Comparison of ENCODE assay signal across 9 mouse cellular contexts in genomic region chr17:37029162-37029561, GRCm38 (mm10). TPM values are rescaled to one million over a fixed set of nuclear protein-coding genes. Genes with fewer than 3 reads are reported as not detected.
DNase-seq lines count a peak whose midpoint lies in the region; ATAC-seq and TF ChIP-seq lines count a peak whose summit lies in the region.
"Had no signal": no experiment of that assay in that cellular context is flagged by ENCODE, and none has a peak within 500 bp of the region (broad histone marks: within the 10 kb centered on the region; RNA-seq: fewer than 3 reads in every experiment).

No protein-coding gene starts in this region.

- H3K9me3 ChIP-seq in heart, embryonic 13.5 days = no peaks in the 10 kb centered on the region
- H3K9me3 ChIP-seq in G1E (replicated peaks) = no peaks in the 10 kb centered on the region
- H3K9me3 ChIP-seq in hindbrain, embryonic 14.5 days (ENCODE audit: control insufficient read depth, low read length) = no peaks in the 10 kb centered on the region
- no peaks in the 10 kb centered on the region for H3K9me3 ChIP-seq in midbrain, embryonic 13.5 days

- H3K27me3 ChIP-seq in heart, embryonic 13.5 days (replicated peaks) = no peaks in the 10 kb centered on the region
- no peaks in the 10 kb centered on the region for H3K27me3 ChIP-seq in G1E (ENCODE audit: insufficient read depth, low read length)
- H3K27me3 ChIP-seq in hindbrain, embryonic 14.5 days (ENCODE audit: control insufficient read depth, insufficient read depth, low read length) = no peaks in the 10 kb centered on the region
- no peaks in the 10 kb centered on the region for H3K27me3 ChIP-seq in midbrain, embryonic 13.5 days

- peak overlapping the region; percentile 71 for H3K4me2 ChIP-seq in heart, embryonic 13.5 days
- H3K4me2 ChIP-seq in hindbrain, embryonic 14.5 days (replicated peaks) = peak overlapping the region; percentile 52
- H3K4me2 ChIP-seq in midbrain, embryonic 13.5 days (replicated peaks) = peak overlapping the region; percentile 56

- H3K9ac ChIP-seq in heart, embryonic 13.5 days = peak overlapping the region; percentile 75
- peak overlapping the region; percentile 70 for H3K9ac ChIP-seq in hindbrain, embryonic 14.5 days
- peak overlapping the region; percentile 64 for H3K9ac ChIP-seq in midbrain, embryonic 13.5 days (replicated peaks)

- peak overlapping the region; percentile 94 for H3K27ac ChIP-seq in heart, embryonic 13.5 days (replicated peaks)
- H3K27ac ChIP-seq in hindbrain, embryonic 14.5 days = peak overlapping the region; percentile 97
- H3K27ac ChIP-seq in midbrain, embryonic 13.5 days = peak overlapping the region; percentile 98

- ATAC-seq in heart, embryonic 13.5 days (ENCODE audit: extremely low read depth, insufficient number of reproducible peaks, low FRiP score, low TSS enrichment) = no peak
- no peak for ATAC-seq in G1E (ENCODE audit: extremely low read depth, insufficient number of reproducible peaks, low FRiP score, poor library complexity, severe bottlenecking)
- ATAC-seq in hindbrain, embryonic 14.5 days (ENCODE audit: low FRiP score) = peak; percentile 17; the same call in 1 of the 2 replicates
- peak; percentile 34 for ATAC-seq in midbrain, embryonic 13.5 days
- ATAC-seq in megakaryocyte progenitor cell, adult 5-6 weeks (replicated peaks; ENCODE audit: poor library complexity) = no peak

- H3K4me1 ChIP-seq in heart, embryonic 13.5 days = 0 out of 2 replicates have a peak, but pooled peaks cover 3% of the 10 kb centered on the region
- peaks cover 25% of the 10 kb centered on the region for H3K4me1 ChIP-seq in G1E (ENCODE audit: insufficient read depth, low read depth, low read length)
- H3K4me1 ChIP-seq in hindbrain, embryonic 14.5 days (replicated peaks; ENCODE audit: control insufficient read depth, insufficient read depth, low read length) = peaks cover 7% of the 10 kb centered on the region; the same call in 1 of the 2 replicates
- peaks cover 4% of the 10 kb centered on the region for H3K4me1 ChIP-seq in midbrain, embryonic 13.5 days (replicated peaks)

- H3K36me3 ChIP-seq in heart, embryonic 13.5 days = no peaks in the 10 kb centered on the region
- H3K36me3 ChIP-seq in G1E (replicated peaks) = no peaks in the 10 kb centered on the region
- H3K36me3 ChIP-seq in hindbrain, embryonic 14.5 days (replicated peaks; ENCODE audit: control insufficient read depth, insufficient read depth) = no peaks in the 10 kb centered on the region
- H3K36me3 ChIP-seq in midbrain, embryonic 13.5 days = no peaks in the 10 kb centered on the region

- 73% methylated on average over 8 of the region's 8 CpGs for WGBS in heart, embryonic 13.5 days
- WGBS in hindbrain, embryonic 14.5 days = 70% methylated on average over 8 of the region's 8 CpGs
- 64% methylated on average over 8 of the region's 8 CpGs for WGBS in midbrain, embryonic 13.5 days

- no peak for DNase-seq in heart, adult 18-20 months
- DNase-seq in G1E (ENCODE audit: low spot score) = no peak
- no peak for DNase-seq in hindbrain, embryonic 14.5 days (ENCODE audit: low spot score)
- DNase-seq in cerebellum, postnatal 10 days = no peak
- DNase-seq in layer of hippocampus, postnatal 14 days (ENCODE audit: low spot score in 2 of 2) = no peak

- peak overlapping the region; percentile 57 for H3K4me3 ChIP-seq in heart, embryonic 13.5 days
- peak overlapping the region; percentile 71; the same call in 1 of the 2 replicates for H3K4me3 ChIP-seq in G1E (ENCODE audit: low read depth, low read length)
- H3K4me3 ChIP-seq in hindbrain, embryonic 14.5 days (replicated peaks; ENCODE audit: low read length) = peak overlapping the region; percentile 26
- peak overlapping the region; percentile 38 for H3K4me3 ChIP-seq in midbrain, embryonic 13.5 days (replicated peaks)

- TF ChIP-seq CTCF in G1E (IDR thresholded peaks at IDR 0.05; ENCODE audit: low read depth, low read length) = no peak

RNA-seq across cellular contexts. Expression of gene Mog, which starts 6.0 kb away (rescaled TPM):
- not detected in 2 replicates for polyA plus RNA-seq in heart, embryonic 13.5 days (2015; fragmentation: Nextera tagmentation; extraction: Ambion mirVana)
- not detected for total RNA-seq in heart, adult 18-20 months (2021)
- total RNA-seq in G1E (2014; fragmentation: Nextera tagmentation) = not detected in 2 replicates
- 0.05 TPM in 1 of 2 replicates, not detected in the other for total RNA-seq in G1E (2017)
- not detected in 2 replicates for polyA plus RNA-seq in G1E (2012)
- polyA plus RNA-seq in hindbrain, embryonic 14.5 days (2014; fragmentation: Nextera tagmentation; extraction: Ambion mirVana) = 2.2 and 3.1 TPM in 2 replicates
- polyA plus RNA-seq in midbrain, embryonic 13.5 days (2015; fragmentation: Nextera tagmentation; extraction: Ambion mirVana) = 1.6 TPM in 2 replicates
- not detected in 2 replicates for total RNA-seq in megakaryocyte progenitor cell, adult 5-6 weeks (2015)
- total RNA-seq in megakaryocyte progenitor cell, adult 5-6 weeks (2017) = not detected in 2 replicates
- 10 to 100 TPM; 56.9 to 66.4 TPM for total RNA-seq in layer of hippocampus, postnatal 14 days (2021)
- total RNA-seq: gastrocnemius, adult 8-10 months had no signal

RNA-seq across cellular contexts. Expression of gene Gabbr1, which starts 16.6 kb away (rescaled TPM):
- 4.5 and 6.9 TPM in 2 replicates for polyA plus RNA-seq in heart, embryonic 13.5 days (2015; fragmentation: Nextera tagmentation; extraction: Ambion mirVana)
- 1 to 10 TPM; 6.0 to 8.2 TPM for total RNA-seq in heart, adult 18-20 months (2021)
- total RNA-seq in G1E (2014; fragmentation: Nextera tagmentation) (35.2 and 36.4 TPM in 2 replicates), G1E (2017) (11.7 and 12.4 TPM in 2 replicates)
- polyA plus RNA-seq in G1E (2012) = 31.9 and 42.6 TPM in 2 replicates
- polyA plus RNA-seq in hindbrain, embryonic 14.5 days (2014; fragmentation: Nextera tagmentation; extraction: Ambion mirVana) = 114 and 117 TPM in 2 replicates
- 46.7 and 53.2 TPM in 2 replicates for polyA plus RNA-seq in midbrain, embryonic 13.5 days (2015; fragmentation: Nextera tagmentation; extraction: Ambion mirVana)
- total RNA-seq in megakaryocyte progenitor cell, adult 5-6 weeks (2015) = 2.6 and 4.3 TPM in 2 replicates
- 0.25 and 0.91 TPM in 2 replicates for total RNA-seq in megakaryocyte progenitor cell, adult 5-6 weeks (2017)
- 100 to 1,000 TPM; 609 to 643 TPM for total RNA-seq in layer of hippocampus, postnatal 14 days (2021)

RNA-seq across cellular contexts. Expression of gene Zfp57, which starts 28.2 kb away (rescaled TPM):
- polyA plus RNA-seq in heart, embryonic 13.5 days (2015; fragmentation: Nextera tagmentation; extraction: Ambion mirVana) = 42.5 and 45.5 TPM in 2 replicates
- 1 to 10 TPM; 1.7 to 2.0 TPM for total RNA-seq in heart, adult 18-20 months (2021)
- not detected in 2 replicates for total RNA-seq in G1E (2014; fragmentation: Nextera tagmentation)
- total RNA-seq in G1E (2017) = 0.35 and 0.44 TPM in 2 replicates
- not detected in 2 replicates for polyA plus RNA-seq in G1E (2012)
- polyA plus RNA-seq in hindbrain, embryonic 14.5 days (2014; fragmentation: Nextera tagmentation; extraction: Ambion mirVana) = 225 and 236 TPM in 2 replicates
- 262 and 272 TPM in 2 replicates for polyA plus RNA-seq in midbrain, embryonic 13.5 days (2015; fragmentation: Nextera tagmentation; extraction: Ambion mirVana)
- 0.22 TPM in 1 of 2 replicates, not detected in the other for total RNA-seq in megakaryocyte progenitor cell, adult 5-6 weeks (2015)
- 0.25 TPM in 1 of 2 replicates, not detected in the other for total RNA-seq in megakaryocyte progenitor cell, adult 5-6 weeks (2017)
- total RNA-seq in layer of hippocampus, postnatal 14 days (2021) = 10 to 100 TPM; 33.4 to 34.3 TPM

RNA-seq across cellular contexts. Expression of gene H2-M5, which starts 39.8 kb away (rescaled TPM):
- 0.24 and 0.36 TPM in 2 replicates for polyA plus RNA-seq in heart, embryonic 13.5 days (2015; fragmentation: Nextera tagmentation; extraction: Ambion mirVana)
- total RNA-seq in heart, adult 18-20 months (2021) = not detected
- total RNA-seq in G1E (2014; fragmentation: Nextera tagmentation) (not detected in 2 replicates), G1E (2017) (0.11 TPM in 1 of 2 replicates, not detected in the other)
- polyA plus RNA-seq in G1E (2012) = not detected in 2 replicates
- polyA plus RNA-seq in hindbrain, embryonic 14.5 days (2014; fragmentation: Nextera tagmentation; extraction: Ambion mirVana) = 0.64 and 1.0 TPM in 2 replicates
- 3.9 TPM in 2 replicates for polyA plus RNA-seq in midbrain, embryonic 13.5 days (2015; fragmentation: Nextera tagmentation; extraction: Ambion mirVana)
- not detected in 2 replicates for total RNA-seq in megakaryocyte progenitor cell, adult 5-6 weeks (2015)
- total RNA-seq in megakaryocyte progenitor cell, adult 5-6 weeks (2017) = not detected in 2 replicates
- total RNA-seq in layer of hippocampus, postnatal 14 days (2021) = 1 to 10 TPM; 2.1 to 3.0 TPM
- total RNA-seq: gastrocnemius, adult 8-10 months had no signal

RNA-seq across cellular contexts. Expression of gene 2410137M14Rik, which starts 48.1 kb away (rescaled TPM):
- polyA plus RNA-seq in heart, embryonic 13.5 days (2015; fragmentation: Nextera tagmentation; extraction: Ambion mirVana) = not detected in 2 replicates
- total RNA-seq in heart, adult 18-20 months (2021) = 1 to 10 TPM in 1 of 2 experiments, under 1 TPM in 1; 0.90 to 1.0 TPM
- total RNA-seq in G1E (2014; fragmentation: Nextera tagmentation) = not detected in 2 replicates
- 0.16 TPM in 1 of 2 replicates, not detected in the other for total RNA-seq in G1E (2017)
- polyA plus RNA-seq in G1E (2012) = not detected in 2 replicates
- 0.47 TPM in 1 of 2 replicates, not detected in the other for polyA plus RNA-seq in hindbrain, embryonic 14.5 days (2014; fragmentation: Nextera tagmentation; extraction: Ambion mirVana)
- polyA plus RNA-seq in midbrain, embryonic 13.5 days (2015; fragmentation: Nextera tagmentation; extraction: Ambion mirVana) = 0.43 and 0.57 TPM in 2 replicates
- not detected in 2 replicates for total RNA-seq in megakaryocyte progenitor cell, adult 5-6 weeks (2015)
- total RNA-seq in megakaryocyte progenitor cell, adult 5-6 weeks (2017) = not detected in 2 replicates
- total RNA-seq in layer of hippocampus, postnatal 14 days (2021) = not detected
- total RNA-seq: gastrocnemius, adult 8-10 months had no signal

Comparison
In these comparisons a context has a peak if more than half of its experiments do, and no peak if none do; other contexts are left out.
1. ATAC-seq: peak in hindbrain, embryonic 14.5 days (single experiment) and midbrain, embryonic 13.5 days (single experiment); none in heart, embryonic 13.5 days (single experiment), G1E (single experiment) and megakaryocyte progenitor cell, adult 5-6 weeks (single experiment).
2. RNA of gene Mog, which starts 6.0 kb away (total RNA-seq): 56.9 to 66.4 TPM in layer of hippocampus, postnatal 14 days; 0.05 TPM in G1E, not detected in heart, adult 18-20 months and not detected in megakaryocyte progenitor cell, adult 5-6 weeks; every median in the first group is over 10 times any median in the second.
3. RNA of gene Gabbr1, which starts 16.6 kb away (total RNA-seq): 609 to 643 TPM in layer of hippocampus, postnatal 14 days; 11.7 to 36.4 TPM in G1E, 6.0 to 8.2 TPM in heart, adult 18-20 months and 0.25 to 4.3 TPM in megakaryocyte progenitor cell, adult 5-6 weeks; every median in the first group is over 10 times any median in the second.
4. RNA of gene Zfp57, which starts 28.2 kb away (total RNA-seq): 33.4 to 34.3 TPM in layer of hippocampus, postnatal 14 days; 1.7 to 2.0 TPM in heart, adult 18-20 months, 0.35 to 0.44 TPM in G1E and 0.22 to 0.25 TPM in megakaryocyte progenitor cell, adult 5-6 weeks; every median in the first group is over 10 times any median in the second.
5. Peak in every context shown above with its lines, with median percentiles within 50 percentile points of each other: H3K27ac ChIP-seq, H3K4me2 ChIP-seq, H3K4me3 ChIP-seq and H3K9ac ChIP-seq.